Mouse (Mus musculus) stomach, embryonic 15.5 days (tissue): Measurements from ENCODE around the gene Gm5788. TPM values are rescaled to one million over a fixed set of nuclear protein-coding genes. Genes with fewer than 3 reads are reported as not detected.
"Not testable (repeated sequence)": the region's sequence is repeated elsewhere in the genome, so short reads cannot be mapped to it uniquely, and the experiment has no call there.

Experiments
- ATAC-seq: fragments of 200-750 bp; cut with Nextera tagmentation; 2 replicates; pipeline ENCODE4 v1.8.0; 2017; ENCODE audit warnings: low read depth, moderate number of reproducible peaks, moderate TSS enrichment; ENCODE audit not compliant: insufficient read depth, low FRiP score
- H3K27ac ChIP-seq: fragments of 300-500 bp; sonication (generic); 2 replicates; pipeline ENCODE4 v1.5.1; 2015; ENCODE audit warnings: mild to moderate bottlenecking, inconsistent platforms
- H3K27me3 ChIP-seq: fragments of 300-500 bp; sonication (generic); replicated peaks from 2 replicates; pipeline ENCODE4 v1.6.1; 2015; ENCODE audit warnings: inconsistent platforms
- H3K36me3 ChIP-seq: fragments of 300-500 bp; sonication (generic); 2 replicates; pipeline ENCODE4 v1.6.1; 2015; ENCODE audit warnings: inconsistent platforms
- H3K4me1 ChIP-seq: fragments of 300-500 bp; sonication (generic); 2 replicates; pipeline ENCODE4 v1.6.1; 2015; ENCODE audit warnings: inconsistent platforms
- H3K4me2 ChIP-seq: fragments of 300-500 bp; sonication (generic); 2 replicates; pipeline ENCODE4 v1.6.1; 2015; ENCODE audit warnings: mild to moderate bottlenecking, inconsistent platforms
- H3K4me3 ChIP-seq: fragments of 300-500 bp; sonication (generic); replicated peaks from 2 replicates; pipeline ENCODE4 v1.5.1; 2015; ENCODE audit warnings: inconsistent platforms
- H3K9ac ChIP-seq: fragments of 300-500 bp; sonication (generic); 2 replicates; pipeline ENCODE4 v1.6.1; 2015; ENCODE audit warnings: inconsistent platforms
- H3K9me3 ChIP-seq: fragments of 300-500 bp; sonication (generic); 2 replicates; pipeline ENCODE4 v1.6.1; 2016; ENCODE audit warnings: inconsistent platforms
- WGBS: fragments of 180-500 bp; shearing (Covaris S2); methylation state at CpG from one replicate; pipeline ENCODE4 v1.1.7; 2015; 5-methylcytosine and 5-hydroxymethylcytosine counted together
- polyA plus RNA-seq: library from polyadenylated mRNA; unstranded; fragments of >200 nt; fragmentation: Nextera tagmentation; extraction: Ambion mirVana; gene quantifications from 2 replicates; pipeline ENCODE4 v1.2.1, GENCODE M21; 2015

Gene Gm5788
- not detected in 2 replicates for polyA plus RNA-seq

DNA sequence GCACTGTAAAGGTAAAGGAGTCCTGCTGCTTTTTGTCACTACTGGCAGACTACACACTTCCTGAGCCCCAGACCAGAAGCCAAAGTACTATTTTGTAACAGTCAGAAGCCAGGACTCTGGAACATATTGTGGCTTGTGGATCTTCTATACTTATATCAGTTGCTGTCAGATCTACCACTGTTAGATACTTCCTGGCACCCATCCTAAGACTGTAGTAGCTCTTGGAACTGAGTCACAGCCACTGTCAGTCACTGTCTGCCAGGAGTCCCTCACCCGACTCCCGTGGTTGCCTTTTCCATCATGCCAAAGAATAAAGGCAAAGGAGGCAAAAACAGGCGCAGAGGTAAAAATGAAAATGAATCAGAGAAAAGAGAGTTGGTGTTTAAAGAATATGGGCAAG is at the start of gene Gm5788:
Gene Gm5788, plus strand, starts transcription at position 301 of the 400 bp plus-strand sequence.
- ATAC-seq, H3K9me3 ChIP-seq, H3K36me3 ChIP-seq, H3K4me3 ChIP-seq, H3K27ac ChIP-seq, H3K27me3 ChIP-seq, H3K9ac ChIP-seq, H3K4me2 ChIP-seq, H3K4me1 ChIP-seq: not testable (repeated sequence)
- WGBS = 88% methylated on average over 3 of the region's 3 CpGs

DNA sequence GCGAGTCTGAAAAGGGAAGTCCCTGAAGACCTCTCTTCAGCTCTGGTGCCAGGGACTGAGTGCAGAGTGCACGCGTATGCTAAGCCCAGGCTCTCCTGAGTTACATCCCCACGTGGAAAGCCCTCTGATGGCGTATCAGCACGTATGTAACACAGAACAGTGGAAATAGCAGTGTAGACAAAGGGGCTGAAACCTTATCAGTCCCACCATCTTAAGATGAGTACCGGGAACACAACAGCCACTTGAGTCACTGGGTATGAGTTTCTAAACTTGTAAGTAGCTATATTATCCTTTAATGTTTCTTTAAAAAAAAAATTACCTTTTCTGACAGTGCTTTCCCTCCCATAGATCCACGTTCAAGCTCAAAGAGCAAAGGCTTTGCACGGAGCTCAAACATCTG is 45.1 kb upstream of the Gm5788 start:
- no peak overlapping the region for H3K4me2 ChIP-seq
- ATAC-seq = no peak
- no peak overlapping the region for H3K9ac ChIP-seq
- no peaks in the 10 kb centered on the region for H3K27me3 ChIP-seq
- no peaks in the 10 kb centered on the region for H3K9me3 ChIP-seq
- peaks cover 46% of the 10 kb centered on the region for H3K36me3 ChIP-seq
- no peak overlapping the region for H3K4me3 ChIP-seq
- no peaks in the 10 kb centered on the region for H3K4me1 ChIP-seq
- no peak overlapping the region for H3K27ac ChIP-seq
- WGBS = 86% methylated on average over 9 of the region's 9 CpGs

DNA sequence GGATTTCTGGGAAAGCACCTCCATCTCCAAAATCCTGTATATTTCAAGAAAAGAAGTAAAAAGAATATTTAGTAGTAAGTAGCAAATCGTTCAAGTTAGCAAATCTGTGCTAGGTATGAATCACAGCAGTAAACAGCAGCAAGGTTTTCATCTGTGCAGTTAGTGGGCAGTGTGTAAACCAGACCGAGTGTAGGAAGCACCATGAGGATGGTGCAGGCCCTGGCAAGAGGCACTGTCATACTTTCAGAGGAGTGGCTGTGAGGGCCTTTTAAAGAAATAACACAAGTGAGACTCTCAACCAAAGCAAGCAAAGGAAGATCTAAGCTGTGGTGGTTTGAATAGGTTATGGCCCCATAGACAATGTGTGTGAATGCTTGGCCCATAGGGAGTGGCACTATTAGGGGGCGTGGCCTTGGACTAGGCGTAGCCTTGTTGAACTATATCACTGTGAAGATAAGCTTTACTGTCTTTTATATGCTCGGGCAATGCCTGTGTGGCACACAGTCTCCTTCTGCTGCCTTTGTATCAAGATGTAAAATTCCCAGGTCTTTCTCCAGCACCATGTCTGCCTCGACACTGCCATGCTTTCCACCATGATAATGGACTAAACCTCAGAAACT is 29.7 kb upstream of the Gm5788 start:
- Histone ChIP-seq H3K36me3 (peaks cover 33% of the 10 kb centered on the region), H3K4me1 (no peaks in the 10 kb centered on the region), H3K9me3 (no peaks in the 10 kb centered on the region), H3K4me3 (no peak overlapping the region), H3K9ac (no peak overlapping the region), H3K27ac (no peak overlapping the region), H3K27me3 (no peaks in the 10 kb centered on the region), H3K4me2 (no peak overlapping the region)
- 85% methylated on average over 6 of the region's 6 CpGs for WGBS
- peak; percentile 60; the same call in 1 of the 2 replicates for ATAC-seq

DNA sequence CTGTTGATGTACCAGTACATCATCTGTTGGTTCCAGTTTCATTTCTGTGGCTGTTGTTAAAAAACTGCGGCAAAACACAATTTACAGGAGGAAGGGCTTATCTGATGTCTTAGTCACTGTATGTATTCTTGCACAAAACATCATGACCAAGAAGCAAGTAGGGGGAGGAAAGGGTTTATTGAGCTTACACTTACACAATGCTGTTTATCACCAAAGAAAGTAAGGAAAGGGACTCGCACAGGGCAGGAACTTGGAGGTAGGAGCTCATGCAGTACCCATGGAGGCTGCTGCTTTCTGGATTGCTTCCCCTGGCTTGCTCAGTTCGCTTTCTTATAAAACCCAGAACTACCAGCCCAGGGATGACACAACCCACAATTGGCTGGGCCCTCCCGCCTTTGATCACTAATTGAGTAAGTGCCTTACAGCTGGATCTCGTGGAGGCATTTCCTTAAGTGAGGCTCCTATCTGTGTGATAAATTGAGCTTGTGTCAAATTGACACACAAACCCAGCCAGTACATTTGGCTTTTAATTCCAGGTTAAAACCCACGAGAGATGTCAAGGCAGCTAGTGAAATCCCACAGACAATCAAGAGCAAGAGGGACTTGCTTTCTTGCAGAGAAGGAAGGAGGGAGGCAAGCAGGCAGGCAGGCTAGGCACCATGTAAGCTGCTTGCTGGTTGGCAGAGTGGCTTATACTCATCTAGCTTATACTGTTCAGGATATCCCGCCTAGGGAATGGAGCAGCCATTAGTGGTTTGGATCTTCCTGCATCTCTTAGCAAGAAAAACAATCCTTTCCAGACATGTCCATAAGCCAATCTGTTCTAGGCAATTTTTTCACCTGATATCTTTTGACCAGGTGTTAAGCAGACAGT is 24.0 kb upstream of the Gm5788 start:
- Histone ChIP-seq H3K4me3 (peak overlapping the region; percentile 76), H3K27me3 (no peaks in the 10 kb centered on the region), H3K4me1 (peaks cover 10% of the 10 kb centered on the region; the same call in 1 of the 2 replicates), H3K4me2 (peak overlapping the region; percentile 54), H3K36me3 (peaks cover 13% of the 10 kb centered on the region), H3K9ac (0 out of 2 replicates have a peak overlapping the region, but pooled peaks have one; percentile 87), H3K9me3 (no peaks in the 10 kb centered on the region), H3K27ac (no peak overlapping the region)
- WGBS = 52% methylated on average over 7 of the region's 7 CpGs
- no peak for ATAC-seq

DNA sequence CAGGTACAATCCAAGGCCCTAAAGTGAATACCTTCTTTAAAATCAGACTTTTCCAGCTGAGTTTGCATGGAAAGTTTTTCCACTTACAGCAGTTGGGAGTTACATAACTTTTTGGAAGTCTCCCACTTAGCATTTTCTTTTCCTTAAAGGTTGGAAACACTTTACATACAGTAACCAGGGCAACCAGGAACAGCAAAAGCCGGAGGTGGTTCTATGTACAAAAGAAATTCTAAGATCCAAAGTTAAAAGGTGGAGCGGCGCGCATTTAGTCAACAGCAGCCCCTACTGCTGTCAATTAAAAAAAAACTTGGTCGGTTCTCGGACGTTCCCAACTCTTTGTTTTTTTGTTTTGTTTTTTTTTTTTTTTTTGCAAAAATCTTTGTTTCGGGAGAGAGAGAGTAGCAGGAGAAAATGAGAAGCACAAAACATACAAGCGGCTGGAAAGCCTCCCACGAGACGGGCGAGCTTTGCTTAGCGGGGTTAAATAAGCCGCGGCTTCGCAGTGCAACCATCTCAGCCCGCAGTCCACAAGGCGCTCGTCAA is 23.0 kb upstream of the Gm5788 start:
- Histone ChIP-seq H3K27ac (peak overlapping the region; percentile 85), H3K9ac (peak overlapping the region; percentile 87), H3K4me3 (peak overlapping the region; percentile 76), H3K36me3 (peaks cover 13% of the 10 kb centered on the region), H3K4me1 (peaks cover 10% of the 10 kb centered on the region; the same call in 1 of the 2 replicates), H3K9me3 (no peaks in the 10 kb centered on the region), H3K4me2 (peak overlapping the region; percentile 54), H3K27me3 (no peaks in the 10 kb centered on the region)
- under 1% methylated on average over 19 of the region's 19 CpGs for WGBS
- no peak for ATAC-seq

DNA sequence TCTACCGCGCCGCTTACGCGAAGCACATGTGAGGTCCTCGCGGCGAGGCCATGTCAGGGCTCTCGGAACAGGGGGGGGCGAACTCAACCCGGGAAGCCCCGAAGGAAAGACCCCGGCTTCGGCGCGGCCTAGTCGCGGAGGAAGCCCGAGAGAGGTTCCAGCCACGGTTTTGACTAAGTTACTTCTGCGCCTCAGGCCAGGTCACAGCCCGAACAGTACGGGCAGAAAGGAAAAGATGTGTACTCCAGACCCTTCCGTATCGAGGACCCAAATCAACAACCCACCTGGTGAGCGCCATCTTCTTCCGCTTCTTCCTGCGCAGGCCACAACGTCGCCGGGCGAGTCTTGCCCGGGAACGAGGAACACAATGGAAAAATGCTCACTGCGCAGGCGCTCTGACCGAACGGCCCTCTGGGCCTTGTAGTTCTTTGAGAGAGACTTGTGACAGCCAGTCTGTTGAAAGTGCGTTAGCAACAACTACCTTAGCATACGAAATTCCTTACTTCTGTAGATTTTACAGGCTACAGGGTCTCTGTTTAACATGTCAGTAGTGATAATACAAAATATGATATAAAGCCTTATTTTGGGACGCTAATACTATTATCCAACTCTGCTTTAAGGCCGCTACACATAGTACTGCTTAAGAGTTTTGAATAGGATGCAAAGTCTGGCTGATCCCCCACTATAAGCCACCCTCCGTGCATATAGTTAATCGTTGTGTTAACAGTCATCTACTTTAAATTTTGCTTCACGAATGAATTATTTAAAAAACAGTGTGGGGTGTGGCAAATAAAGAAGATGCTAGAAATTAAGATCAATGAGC is 22.3 kb upstream of the Gm5788 start, which contains the start of gene Snw1:
Gene Snw1, minus strand, starts transcription at position 311 of the 823 bp plus-strand sequence.
- H3K36me3 ChIP-seq = peaks cover 9% of the 10 kb centered on the region
- H3K9me3 ChIP-seq = no peaks in the 10 kb centered on the region
- WGBS = 3% methylated on average over 45 of the region's 45 CpGs
- peak within 1 kb of the TSS; percentile 87 for H3K9ac ChIP-seq
- H3K4me3 ChIP-seq = peak within 1 kb of the TSS; percentile 76
- peaks cover 10% of the 10 kb centered on the region; the same call in 1 of the 2 replicates for H3K4me1 ChIP-seq
- ATAC-seq = peak; percentile 96
- H3K27me3 ChIP-seq = no peaks in the 10 kb centered on the region
- H3K4me2 ChIP-seq = peak within 1 kb of the TSS; percentile 54
- H3K27ac ChIP-seq = peak within 1 kb of the TSS; percentile 85

DNA sequence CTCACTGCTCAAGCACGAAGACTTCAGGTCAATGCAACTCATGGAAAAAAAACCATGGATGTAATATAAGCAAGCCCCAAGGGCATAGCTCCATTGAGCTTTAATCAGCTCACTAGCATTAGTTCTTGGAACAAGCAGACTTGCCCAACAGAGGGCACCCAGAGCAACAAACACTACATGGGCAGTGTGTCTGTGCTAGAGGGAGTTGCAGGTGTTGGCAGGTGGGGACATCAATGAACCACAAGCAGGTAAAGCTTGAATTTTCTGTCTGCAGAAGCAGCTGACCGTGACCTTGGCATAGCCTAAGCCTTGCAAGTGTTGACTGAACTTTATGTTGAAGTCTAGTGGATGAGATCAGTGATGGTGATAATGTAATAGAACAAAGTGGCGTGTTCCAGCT is 19.8 kb upstream of the Gm5788 start:
- no peak overlapping the region for H3K4me3 ChIP-seq
- H3K27ac ChIP-seq = no peak overlapping the region
- peaks cover 4% of the 10 kb centered on the region; the same call in 1 of the 2 replicates for H3K36me3 ChIP-seq
- 77% methylated on average over 3 of the region's 3 CpGs for WGBS
- H3K9me3 ChIP-seq = no peaks in the 10 kb centered on the region
- ATAC-seq = no peak
- no peaks in the 10 kb centered on the region for H3K27me3 ChIP-seq
- H3K4me2 ChIP-seq = no peak overlapping the region
- peaks cover 10% of the 10 kb centered on the region; the same call in 1 of the 2 replicates for H3K4me1 ChIP-seq
- H3K9ac ChIP-seq = no peak overlapping the region

DNA sequence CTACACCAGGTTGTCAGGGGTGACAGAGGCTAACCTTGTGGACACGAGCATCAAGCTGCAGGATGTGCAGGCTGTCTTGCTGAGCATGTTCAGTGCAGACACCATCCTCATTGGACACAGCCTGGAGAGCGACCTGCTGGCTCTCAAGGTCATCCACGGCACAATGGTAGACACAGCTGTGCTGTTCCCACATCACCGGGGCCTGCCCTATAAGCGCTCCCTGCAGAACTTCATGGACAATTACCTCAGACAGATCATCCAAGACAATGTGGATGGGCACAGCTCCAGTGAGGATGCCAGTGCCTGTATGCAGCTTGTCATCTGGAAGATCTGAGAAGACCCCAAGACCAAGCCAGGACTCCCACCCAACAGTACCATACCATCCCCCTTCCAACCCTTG is 12.0 kb upstream of the Gm5788 start:
- not testable (repeated sequence) for H3K4me2 ChIP-seq, H3K4me1 ChIP-seq, H3K27ac ChIP-seq, H3K27me3 ChIP-seq, H3K36me3 ChIP-seq, H3K4me3 ChIP-seq, H3K9me3 ChIP-seq, H3K9ac ChIP-seq
- peak; percentile 56; the same call in 1 of the 2 replicates for ATAC-seq
- 80% methylated on average over 5 of the region's 5 CpGs for WGBS

DNA sequence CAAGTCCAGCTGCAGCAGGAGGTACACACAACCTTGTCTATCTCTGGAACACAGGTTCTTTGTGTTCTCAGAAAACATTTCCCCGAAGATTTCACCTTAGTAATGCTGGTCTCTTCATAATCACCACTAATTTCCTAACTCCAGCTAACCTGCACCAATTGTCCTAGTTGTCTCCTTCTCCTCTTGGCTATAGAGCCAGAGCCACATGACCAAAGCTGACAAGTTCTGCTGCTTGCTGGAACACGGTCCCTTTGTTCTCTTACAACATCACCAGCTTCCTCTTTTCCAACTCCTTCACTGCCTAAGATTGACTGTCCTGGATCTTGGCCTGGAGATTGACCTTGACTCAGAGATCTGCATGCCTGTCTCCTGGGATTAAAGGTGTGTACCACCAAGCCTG is 5.8 kb upstream of the Gm5788 start:
- H3K36me3 ChIP-seq, H3K9me3 ChIP-seq, H3K4me1 ChIP-seq, H3K27me3 ChIP-seq, H3K4me2 ChIP-seq, ATAC-seq, H3K27ac ChIP-seq, H3K4me3 ChIP-seq, H3K9ac ChIP-seq: not testable (repeated sequence)
- 65% methylated on average over 2 of the region's 2 CpGs for WGBS

DNA sequence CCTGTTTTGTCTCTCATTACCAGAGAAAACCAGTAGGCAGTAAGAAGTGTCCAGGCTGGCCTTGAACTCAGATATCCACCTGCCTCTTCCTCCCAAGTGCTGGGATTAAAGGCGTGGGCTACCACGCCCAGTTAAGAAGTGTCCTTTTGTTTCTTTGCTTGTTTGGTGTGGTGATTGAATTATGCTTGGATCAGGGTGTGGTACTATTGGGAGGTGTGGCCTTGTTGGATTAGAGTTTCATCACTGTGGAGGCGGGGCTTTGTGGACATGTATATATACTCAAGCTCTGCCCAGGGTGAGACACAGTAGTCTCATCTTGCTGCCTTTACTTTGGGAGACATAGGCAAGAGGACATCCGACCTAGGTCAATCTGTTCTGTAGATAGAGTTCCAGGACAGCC is 19.5 kb downstream of the Gm5788 start, which contains the start of gene Gm8300:
Gene Gm8300, plus strand, starts transcription at position 301 of the 400 bp plus-strand sequence.
- H3K27ac ChIP-seq, ATAC-seq, H3K36me3 ChIP-seq, H3K9me3 ChIP-seq, H3K27me3 ChIP-seq, H3K9ac ChIP-seq, H3K4me3 ChIP-seq, H3K4me2 ChIP-seq, H3K4me1 ChIP-seq: not testable (repeated sequence)
- 79% methylated on average over 4 of the region's 4 CpGs for WGBS

DNA sequence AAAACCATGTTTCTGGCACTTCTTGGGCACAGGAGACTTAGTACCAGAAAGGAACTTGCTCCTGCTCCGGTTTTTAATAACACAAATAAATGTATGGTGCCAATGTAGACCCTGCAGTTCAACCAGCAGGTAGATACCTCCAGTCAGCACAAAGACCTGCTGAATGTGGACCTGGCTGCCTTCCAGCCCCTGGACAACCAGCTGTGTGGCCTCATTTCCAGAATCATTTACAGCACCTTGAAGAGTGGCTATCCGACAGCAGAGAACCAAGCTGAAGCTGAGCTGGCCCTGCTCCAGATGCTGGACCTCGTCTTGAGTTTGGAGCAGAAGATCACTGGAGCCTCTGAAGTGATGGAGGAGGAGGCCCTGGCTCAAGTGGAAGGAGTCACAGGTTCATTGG is 25.1 kb downstream of the Gm5788 start:
- not testable (repeated sequence) for H3K36me3 ChIP-seq, ATAC-seq, H3K9ac ChIP-seq, H3K27ac ChIP-seq, H3K9me3 ChIP-seq, H3K4me1 ChIP-seq, H3K4me3 ChIP-seq, H3K4me2 ChIP-seq, H3K27me3 ChIP-seq
- WGBS = 63% methylated on average over 3 of the region's 3 CpGs
